Mouse (Mus musculus) hindbrain, embryonic 10.5 days (tissue): ENCODE results near the gene Sytl1. TPM values are rescaled to one million over a fixed set of nuclear protein-coding genes. Genes with fewer than 3 reads are reported as not detected.

Source experiments
- DNase-seq: peaks from one replicate; pipeline ENCODE4 v3.0.0-alpha.2; 2017; ENCODE audit warnings: low spot score
- H3K27ac ChIP-seq: fragments of 300-500 bp; sonication (generic); 2 replicates; pipeline ENCODE4 v1.5.1; 2016; ENCODE audit warnings: mild to moderate bottlenecking, moderate library complexity
- H3K27me3 ChIP-seq: fragments of 300-500 bp; sonication (generic); 2 replicates; pipeline ENCODE4 v1.6.1; 2016; ENCODE audit warnings: mild to moderate bottlenecking; ENCODE audit not compliant: poor library complexity, insufficient read depth, severe bottlenecking
- H3K36me3 ChIP-seq: fragments of 300-500 bp; sonication (generic); 2 replicates; pipeline ENCODE4 v1.6.1; 2016; ENCODE audit warnings: mild to moderate bottlenecking, moderate library complexity
- H3K4me1 ChIP-seq: fragments of 300-500 bp; sonication (generic); replicated peaks from 2 replicates; pipeline ENCODE4 v1.6.1; 2016; ENCODE audit warnings: mild to moderate bottlenecking
- H3K4me3 ChIP-seq: fragments of 300-500 bp; sonication (generic); 2 replicates; pipeline ENCODE4 v1.5.1; 2016; ENCODE audit warnings: mild to moderate bottlenecking, moderate library complexity
- H3K9me3 ChIP-seq: fragments of 300-500 bp; sonication (generic); 2 replicates; pipeline ENCODE4 v1.6.1; 2016; ENCODE audit warnings: mild to moderate bottlenecking, moderate library complexity
- WGBS: fragments of 180-500 bp; shearing (Covaris S2); methylation state at CpG from one replicate; pipeline ENCODE4 v1.1.7; 2016; 5-methylcytosine and 5-hydroxymethylcytosine counted together
- polyA plus RNA-seq: library from polyadenylated mRNA; unstranded; fragments of >200 nt; fragmentation: Nextera tagmentation; extraction: Ambion mirVana; gene quantifications from 2 replicates; pipeline ENCODE4 v1.2.1, GENCODE M21; 2016

Sytl1 gene
- polyA plus RNA-seq, 1 experiment from 2014 or later = 1.6 TPM

- WGBS = 89% methylated on average over 9 of the region's 9 CpGs
- peaks cover 6% of the 10 kb centered on the region for H3K4me1 ChIP-seq
- H3K4me3 ChIP-seq = no peak overlapping the region
- H3K27ac ChIP-seq = no peak overlapping the region
- DNase-seq = no peak
- no peaks in the 10 kb centered on the region for H3K27me3 ChIP-seq
- H3K9me3 ChIP-seq = no peaks in the 10 kb centered on the region
- H3K36me3 ChIP-seq = peaks cover 80% of the 10 kb centered on the region
Measured at GRCm38 (mm10) chr4:133270929-133271328, 8.0 kb upstream of the Sytl1 start.

GRCm38 (mm10) chr4:133269596-133269995, 6.7 kb upstream of the Sytl1 start:
- H3K27me3 ChIP-seq = no peaks in the 10 kb centered on the region
- no peak overlapping the region for H3K4me3 ChIP-seq
- H3K27ac ChIP-seq = no peak overlapping the region
- H3K9me3 ChIP-seq = peaks cover 2% of the 10 kb centered on the region; the same call in 1 of the 2 replicates
- no peaks in the 10 kb centered on the region for H3K4me1 ChIP-seq
- 96% methylated on average over 3 of the region's 3 CpGs for WGBS
- peaks cover 81% of the 10 kb centered on the region for H3K36me3 ChIP-seq
- DNase-seq = no peak

GRCm38 (mm10) chr4:133268931-133269330, 6.0 kb upstream of the Sytl1 start:
- Histone ChIP-seq H3K27ac (no peak overlapping the region), H3K4me1 (no peaks in the 10 kb centered on the region), H3K9me3 (peaks cover 9% of the 10 kb centered on the region; the same call in 1 of the 2 replicates), H3K27me3 (no peaks in the 10 kb centered on the region), H3K4me3 (no peak overlapping the region), H3K36me3 (peaks cover 81% of the 10 kb centered on the region)
- WGBS = 92% methylated on average over 3 of the region's 3 CpGs
- no peak for DNase-seq

- no peak overlapping the region for H3K4me3 ChIP-seq
- no peaks in the 10 kb centered on the region for H3K27me3 ChIP-seq
- no peak overlapping the region for H3K27ac ChIP-seq
- H3K9me3 ChIP-seq = peaks cover 15% of the 10 kb centered on the region; the same call in 1 of the 2 replicates
- peaks cover 11% of the 10 kb centered on the region for H3K4me1 ChIP-seq
- peaks cover 83% of the 10 kb centered on the region for H3K36me3 ChIP-seq
- no peak for DNase-seq
- 93% methylated on average over 12 of the region's 12 CpGs for WGBS
Measured at GRCm38 (mm10) chr4:133266248-133266880, 3.5 kb upstream of the Sytl1 start.

- no peak for DNase-seq
- 96% methylated on average over 4 of the region's 4 CpGs for WGBS
- Histone ChIP-seq H3K27me3 (no peaks in the 10 kb centered on the region; the same call in 1 of the 2 replicates), H3K27ac (no peak overlapping the region), H3K4me3 (no peak overlapping the region), H3K4me1 (peaks cover 11% of the 10 kb centered on the region), H3K36me3 (peaks cover 79% of the 10 kb centered on the region), H3K9me3 (peaks cover 15% of the 10 kb centered on the region; the same call in 1 of the 2 replicates)
Measured at GRCm38 (mm10) chr4:133265759-133266158, 2.8 kb upstream of the Sytl1 start.

GRCm38 (mm10) chr4:133265297-133265696, 2.4 kb upstream of the Sytl1 start:
- peaks cover 75% of the 10 kb centered on the region for H3K36me3 ChIP-seq
- WGBS = 99% methylated on average over 3 of the region's 3 CpGs
- H3K9me3 ChIP-seq = peaks cover 15% of the 10 kb centered on the region; the same call in 1 of the 2 replicates
- DNase-seq = no peak
- no peak overlapping the region for H3K4me3 ChIP-seq
- no peak overlapping the region for H3K27ac ChIP-seq
- H3K27me3 ChIP-seq = no peaks in the 10 kb centered on the region; the same call in 1 of the 2 replicates
- peaks cover 11% of the 10 kb centered on the region for H3K4me1 ChIP-seq

- peaks cover 68% of the 10 kb centered on the region for H3K36me3 ChIP-seq
- peaks cover 15% of the 10 kb centered on the region; the same call in 1 of the 2 replicates for H3K9me3 ChIP-seq
- DNase-seq = no peak
- 98% methylated on average over 2 of the region's 2 CpGs for WGBS
- H3K4me1 ChIP-seq = peaks cover 11% of the 10 kb centered on the region
- H3K27ac ChIP-seq = no peak overlapping the region
- no peak overlapping the region for H3K4me3 ChIP-seq
- peaks cover 3% of the 10 kb centered on the region; the same call in 1 of the 2 replicates for H3K27me3 ChIP-seq
Measured at GRCm38 (mm10) chr4:133264559-133264958, 1.6 kb upstream of the Sytl1 start.

GRCm38 (mm10) chr4:133263756-133264155, 843 bp upstream of the Sytl1 start:
- no peak overlapping the region for H3K27ac ChIP-seq
- 93% methylated on average over 5 of the region's 5 CpGs for WGBS
- peaks cover 60% of the 10 kb centered on the region for H3K36me3 ChIP-seq

GRCm38 (mm10) chr4:133262375-133262765, 543 bp downstream of the Sytl1 start:
- peaks cover 23% of the 10 kb centered on the region for H3K27me3 ChIP-seq
- peaks cover 46% of the 10 kb centered on the region for H3K36me3 ChIP-seq
- peak overlapping the region; percentile 12; the same call in 1 of the 2 replicates for H3K27ac ChIP-seq
- DNase-seq = no peak
- no peak overlapping the region for H3K4me3 ChIP-seq
- peaks cover 16% of the 10 kb centered on the region for H3K4me1 ChIP-seq
- peaks cover 15% of the 10 kb centered on the region; the same call in 1 of the 2 replicates for H3K9me3 ChIP-seq
- 68% methylated on average over 7 of the region's 7 CpGs for WGBS

More at GRCm38 (mm10) chr4:133263756-133264155, 843 bp upstream of the Sytl1 start:
- Histone ChIP-seq H3K4me1 (peaks cover 11% of the 10 kb centered on the region), H3K9me3 (peaks cover 15% of the 10 kb centered on the region; the same call in 1 of the 2 replicates), H3K27me3 (peaks cover 9% of the 10 kb centered on the region), H3K4me3 (no peak overlapping the region)
- DNase-seq = no peak

- H3K27me3 ChIP-seq = peaks cover 29% of the 10 kb centered on the region
- peaks cover 22% of the 10 kb centered on the region for H3K4me1 ChIP-seq
- H3K9me3 ChIP-seq = peaks cover 15% of the 10 kb centered on the region; the same call in 1 of the 2 replicates
- DNase-seq = no peak
- peak overlapping the region; percentile 12; the same call in 1 of the 2 replicates for H3K27ac ChIP-seq
- H3K4me3 ChIP-seq = no peak overlapping the region
- whole genome bisulfite sequencing = 45% methylated on average over 10 of the region's 10 CpGs
- peaks cover 41% of the 10 kb centered on the region for H3K36me3 ChIP-seq
Measured at GRCm38 (mm10) chr4:133261641-133262374, 1.1 kb downstream of the Sytl1 start.

GRCm38 (mm10) chr4:133257798-133258408, 5.0 kb downstream of the Sytl1 start:
- peaks cover 2% of the 10 kb centered on the region for H3K36me3 ChIP-seq
- H3K4me1 ChIP-seq = peaks cover 29% of the 10 kb centered on the region
- no peak overlapping the region for H3K27ac ChIP-seq
- WGBS = 78% methylated on average over 12 of the region's 12 CpGs
- no peak for DNase-seq
- H3K27me3 ChIP-seq = peaks cover 68% of the 10 kb centered on the region
- no peak overlapping the region for H3K4me3 ChIP-seq
- no peaks in the 10 kb centered on the region for H3K9me3 ChIP-seq

- no peaks in the 10 kb centered on the region for H3K36me3 ChIP-seq
- peaks cover 29% of the 10 kb centered on the region for H3K4me1 ChIP-seq
- no peaks in the 10 kb centered on the region for H3K9me3 ChIP-seq
- H3K4me3 ChIP-seq = 0 out of 2 replicates have a peak overlapping the region, but pooled peaks have one; percentile 13
- peaks cover 75% of the 10 kb centered on the region for H3K27me3 ChIP-seq
- DNase-seq = no peak
- no peak overlapping the region for H3K27ac ChIP-seq
- 32% methylated on average over 12 of the region's 12 CpGs for WGBS
Measured at GRCm38 (mm10) chr4:133257230-133257629, 5.7 kb downstream of the Sytl1 start.
